Mouse (Mus musculus) CH12.LX (cell line): Measurements from ENCODE around the gene Fbxw8. TPM values are rescaled to one million over a fixed set of nuclear protein-coding genes. Genes with fewer than 3 reads are reported as not detected.

Experiments used
- DNase-seq: peaks from one replicate; pipeline ENCODE4 v3.0.0-alpha.2; 2013; ENCODE audit errors: extremely low read depth
- H3K27ac ChIP-seq: 2 replicates; pipeline ENCODE4 v1.5.1; 2012; ENCODE audit warnings: low read depth, mild to moderate bottlenecking, control low read depth, moderate library complexity; ENCODE audit not compliant: insufficient read depth
- H3K27me3 ChIP-seq: replicated peaks from 2 replicates; pipeline ENCODE3; 2012; ENCODE audit warnings: inconsistent platforms
- H3K36me3 ChIP-seq, 2 experiments: replicated peaks in 1 of 2; 2 replicates each; pipeline versions ENCODE3 to v1.6.1; 2012; ENCODE audit warnings: inconsistent platforms in 1 of 2, low read length in 1 of 2, mild to moderate bottlenecking in 1 of 2, mixed read lengths in 1 of 2, moderate library complexity in 1 of 2; ENCODE audit not compliant: control insufficient read depth in 1 of 2, insufficient read depth in 1 of 2
- H3K4me1 ChIP-seq, 2 experiments: 2 replicates each; pipeline ENCODE4 v1.6.1; 2012; ENCODE audit warnings: inconsistent platforms in 1 of 2, moderate library complexity in 1 of 2; ENCODE audit not compliant: insufficient read depth in 2 of 2, control insufficient read depth in 1 of 2
- H3K4me2 ChIP-seq: 2 replicates; pipeline ENCODE4 v1.6.1; 2012; ENCODE audit warnings: low read depth, mild to moderate bottlenecking, control low read depth; ENCODE audit not compliant: poor library complexity, insufficient read depth, severe bottlenecking
- H3K4me3 ChIP-seq, 3 experiments: fragments of 150-350 bp in 1 of 3; sonication (generic) in 1 of 3; replicated peaks in 1 of 3; 2 replicates each; pipeline versions ENCODE3 to v1.5.1; 2011 to 2012; ENCODE audit warnings: low read depth in 2 of 3, low read length in 2 of 3, mild to moderate bottlenecking in 2 of 3, moderate library complexity in 2 of 3, control low read depth in 1 of 3, improper control_type of control experiment in 1 of 3, inconsistent platforms in 1 of 3, mixed read lengths in 1 of 3; ENCODE audit not compliant: poor library complexity in 1 of 3
- H3K79me2 ChIP-seq: replicated peaks from 2 replicates; pipeline ENCODE4 v1.6.1; 2012; ENCODE audit warnings: mild to moderate bottlenecking, moderate library complexity; ENCODE audit not compliant: control insufficient read depth, poor library complexity, insufficient read depth, severe bottlenecking; ENCODE audit errors: extremely low read depth
- H3K9ac ChIP-seq: 2 replicates; pipeline ENCODE4 v1.6.1; 2012; ENCODE audit warnings: low read depth, mild to moderate bottlenecking, control low read depth, moderate library complexity; ENCODE audit not compliant: insufficient read depth
- H3K9me3 ChIP-seq: replicated peaks from 2 replicates; pipeline ENCODE3; 2012; ENCODE audit warnings: low read length, inconsistent platforms, mixed read lengths
- BHLHE40 ChIP-seq: IDR thresholded peaks from 2 replicates; pipeline ENCODE4 v1.6.1; 2011; ENCODE audit warnings: mild to moderate bottlenecking, low read depth, low read length, improper control_type of control experiment
- CHD2 ChIP-seq: IDR thresholded peaks from 2 replicates; pipeline ENCODE4 v1.6.1; 2011; ENCODE audit warnings: low read length, improper control_type of control experiment
- CTCF ChIP-seq, 2 experiments: IDR thresholded peaks in 1 of 2; conservative IDR thresholded peaks in 1 of 2; 2 replicates each; pipeline ENCODE4 v1.5.1; 2011 to 2012; ENCODE audit warnings: low read depth in 2 of 2, low read length in 2 of 2, improper control_type of control experiment in 1 of 2, inconsistent platforms in 1 of 2, mild to moderate bottlenecking in 1 of 2, moderate library complexity in 1 of 2
- E2F4 ChIP-seq: IDR thresholded peaks from 2 replicates; pipeline ENCODE4 v1.6.1; 2011; ENCODE audit warnings: low read depth, low read length, improper control_type of control experiment; ENCODE audit not compliant: insufficient replicate concordance
- ELF1 ChIP-seq: IDR thresholded peaks from 2 replicates; pipeline ENCODE4 v1.6.1; 2014; ENCODE audit warnings: low read depth, mild to moderate bottlenecking, inconsistent platforms, low read length, improper control_type of control experiment
- EP300 ChIP-seq: IDR thresholded peaks from 2 replicates; pipeline ENCODE4 v1.6.1; 2011; ENCODE audit warnings: low read length, improper control_type of control experiment
- ETS1 ChIP-seq: conservative IDR thresholded peaks from 2 replicates; pipeline ENCODE4 v1.6.1; 2012; ENCODE audit warnings: low read depth, mild to moderate bottlenecking, inconsistent platforms, low read length, improper control_type of control experiment, moderate library complexity
- GABPA ChIP-seq: IDR thresholded peaks from 2 replicates; pipeline ENCODE4 v1.6.1; 2012; ENCODE audit warnings: low read depth, low read length, improper control_type of control experiment, inconsistent platforms; ENCODE audit not compliant: insufficient replicate concordance
- HCFC1 ChIP-seq: IDR thresholded peaks from 2 replicates; pipeline ENCODE4 v1.6.1; 2012; ENCODE audit warnings: low read depth, mild to moderate bottlenecking, inconsistent platforms, low read length, improper control_type of control experiment
- IRF4 ChIP-seq: IDR thresholded peaks from 2 replicates; pipeline ENCODE4 v1.6.1; 2014; ENCODE audit warnings: low read depth, mild to moderate bottlenecking, inconsistent platforms, low read length, improper control_type of control experiment
- JUN ChIP-seq: IDR thresholded peaks from 2 replicates; pipeline ENCODE4 v1.6.1; 2011; ENCODE audit warnings: low read depth, mild to moderate bottlenecking, low read length, improper control_type of control experiment, moderate library complexity; ENCODE audit not compliant: insufficient read depth
- MAFK ChIP-seq: IDR thresholded peaks from 2 replicates; pipeline ENCODE4 v1.6.1; 2011; ENCODE audit warnings: low read length, improper control_type of control experiment; ENCODE audit not compliant: insufficient replicate concordance
- MYC ChIP-seq: IDR thresholded peaks from 2 replicates; pipeline ENCODE4 v1.6.1; 2011; ENCODE audit warnings: low read depth, mild to moderate bottlenecking, improper control_type of control experiment, low read length
- NELFE ChIP-seq: IDR thresholded peaks from 2 replicates; pipeline ENCODE4 v1.6.1; 2011; ENCODE audit warnings: low read depth, low read length, improper control_type of control experiment
- NRF1 ChIP-seq: IDR thresholded peaks from 2 replicates; pipeline ENCODE4 v1.6.1; 2014; ENCODE audit warnings: low read depth, mild to moderate bottlenecking, inconsistent platforms, low read length, improper control_type of control experiment, moderate library complexity
- PAX5 ChIP-seq: IDR thresholded peaks from 2 replicates; pipeline ENCODE4 v1.6.1; 2012; ENCODE audit warnings: low read length, inconsistent platforms, mixed read lengths
- POLR2A ChIP-seq: IDR thresholded peaks from 2 replicates; pipeline ENCODE4 v1.6.1; 2011; ENCODE audit warnings: low read depth, mild to moderate bottlenecking, improper control_type of control experiment, low read length
- SIN3A ChIP-seq: IDR thresholded peaks from 2 replicates; pipeline ENCODE4 v1.6.1; 2012; ENCODE audit warnings: low read length, improper control_type of control experiment, inconsistent platforms
- TBP ChIP-seq: conservative IDR thresholded peaks from 2 replicates; pipeline ENCODE4 v1.6.1; 2011; ENCODE audit warnings: low read depth, low read length, improper control_type of control experiment
- TCF12 ChIP-seq: IDR thresholded peaks from 2 replicates; pipeline ENCODE4 v1.6.1; 2014; ENCODE audit warnings: low read depth, mild to moderate bottlenecking, inconsistent platforms, low read length, improper control_type of control experiment
- USF1 ChIP-seq: IDR thresholded peaks from 2 replicates; pipeline ENCODE4 v1.6.1; 2014; ENCODE audit warnings: low read depth, mild to moderate bottlenecking, inconsistent platforms, low read length, improper control_type of control experiment
- ZC3H11A ChIP-seq: IDR thresholded peaks from 2 replicates; pipeline ENCODE4 v1.6.1; 2012; ENCODE audit warnings: low read depth, mild to moderate bottlenecking, inconsistent platforms, low read length, improper control_type of control experiment
- dilution Hi-C: fragments of 300-500 bp; cut with MboI; formaldehyde crosslinking; loops from 2 replicates; pipeline ENCODE4 v1.14.3; 2020; ENCODE audit warnings: low sequenced_read_pairs; ENCODE audit not compliant: extremely low pct_unique_long_range_greater_than_20kb, extremely low pct_ligation_motif_present
- in situ Hi-C: fragments of 300-500 bp; cut with MboI; formaldehyde crosslinking; loops from 3 replicates; pipeline ENCODE4 v1.14.3; 2019; ENCODE audit warnings: low sequenced_read_pairs, low pct_ligation_motif_present, low pct_unique_long_range_greater_than_20kb, mixed read lengths
- polyA plus RNA-seq: library from polyadenylated mRNA; unstranded; fragments of >175 nt; gene quantifications from 2 replicates; pipeline ENCODE4 v1.2.1, GENCODE M21; 2012; ENCODE audit warnings: low read depth; ENCODE audit not compliant: insufficient read length
- total RNA-seq, 2 experiments: library from RNA; depleted of rRNA; stranded (reverse); fragments of 300-350 nt in 1 of 2; fragments of >200 nt in 1 of 2; gene quantifications; 2 replicates each; pipeline ENCODE4 v1.2.3; 2012 to 2014

The Fbxw8 gene
- total and polyA plus RNA-seq, 3 experiments, result 41.7 to 50.9 (median 47.3) TPM

DNA sequence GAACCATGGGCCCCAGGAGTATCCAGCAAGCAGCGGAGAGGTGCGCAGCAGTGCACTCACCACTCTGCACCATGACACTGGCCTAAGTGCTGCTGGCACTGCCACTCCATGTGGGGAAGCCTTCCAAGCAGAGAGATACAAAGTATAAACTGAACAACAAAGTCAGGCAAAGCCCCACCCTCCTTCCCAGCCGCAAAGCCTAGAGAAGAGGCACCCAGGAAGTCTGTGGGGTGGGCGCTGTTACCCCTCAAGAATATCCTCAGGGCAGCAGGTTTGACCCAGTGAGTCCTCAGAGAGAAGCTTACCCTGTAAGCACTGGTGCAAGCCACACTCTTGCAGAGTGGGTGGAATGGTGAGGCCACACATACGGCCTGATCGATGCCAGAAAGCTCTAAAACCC is 65.2 kb downstream of the Fbxw8 start:
- no peak overlapping the region for H3K9ac ChIP-seq
- no peak overlapping the region for H3K4me3 ChIP-seq
- dilution Hi-C loops (no loop called here), in situ Hi-C loops (no loop called here)
- no peak overlapping the region for H3K27ac ChIP-seq
- no peaks in the 10 kb centered on the region for H3K79me2 ChIP-seq
- H3K27me3 ChIP-seq, result no peaks in the 10 kb centered on the region
- no peak overlapping the region for H3K4me2 ChIP-seq
- peaks cover 4% of the 10 kb centered on the region for H3K9me3 ChIP-seq
- TF ChIP-seq USF1 (no peak), ELF1 (no peak), JUN (no peak), CHD2 (no peak), NRF1 (no peak), MAFK (no peak), ZC3H11A (no peak), EP300 (no peak), MYC (no peak), IRF4 (no peak), TBP (no peak), BHLHE40 (no peak), POLR2A (no peak), PAX5 (no peak), HCFC1 (no peak), ETS1 (no peak), CTCF (conservative IDR thresholded peaks at IDR 0.05 in 1 of 2, IDR thresholded peaks at IDR 0.05 in 1 of 2; ENCODE audit: low read depth in 2 of 2, low read length in 2 of 2) (no peak), SIN3A (no peak), E2F4 (no peak)
- H3K36me3 ChIP-seq, result peaks cover 49 to 80% of the 10 kb centered on the region in 2 experiments
- no peak for DNase-seq
- H3K4me1 ChIP-seq, result peaks cover 33 to 48% of the 10 kb centered on the region in 2 experiments

DNA sequence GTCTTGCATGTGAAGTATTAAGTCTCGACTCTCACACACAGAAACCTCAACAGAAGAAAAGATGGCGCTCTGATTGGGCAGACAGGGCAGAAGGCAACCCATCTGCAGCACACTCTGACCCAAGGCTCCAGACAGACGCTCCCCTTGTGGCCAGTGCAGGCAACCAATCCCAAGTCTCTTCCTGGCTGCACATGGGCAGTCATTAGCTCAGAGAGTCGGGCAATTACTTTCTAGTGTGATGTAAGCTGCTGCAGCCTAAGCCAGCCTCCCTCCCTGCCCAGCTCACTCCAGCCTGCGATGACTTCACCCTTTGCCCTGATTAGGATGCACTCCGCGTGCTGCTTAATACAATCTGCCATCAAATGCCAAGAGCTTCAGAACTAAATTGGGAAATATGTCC is 66.2 kb downstream of the Fbxw8 start:
- DNase-seq, result peak; percentile 62
- H3K27ac ChIP-seq, result peak overlapping the region; percentile 9; the same call in 1 of the 2 replicates
- no peaks in the 10 kb centered on the region for H3K27me3 ChIP-seq
- H3K9ac ChIP-seq, result no peak overlapping the region
- H3K36me3 ChIP-seq, result peaks cover 41 to 78% of the 10 kb centered on the region in 2 experiments
- in situ Hi-C loops, result no loop called here
- no peak overlapping the region for H3K4me3 ChIP-seq
- peaks cover 43 to 58% of the 10 kb centered on the region in 2 experiments for H3K4me1 ChIP-seq
- H3K9me3 ChIP-seq, result peaks cover 4% of the 10 kb centered on the region
- no peaks in the 10 kb centered on the region for H3K79me2 ChIP-seq
- TF ChIP-seq NRF1 (peak; percentile 48; the same call in 1 of the 2 replicates), CTCF (conservative IDR thresholded peaks at IDR 0.05 in 1 of 2, IDR thresholded peaks at IDR 0.05 in 1 of 2; ENCODE audit: low read depth in 2 of 2, low read length in 2 of 2) (peak in 1 of 2 experiments; percentile 41; a peak in 2 of 4 replicates), ELF1 (peak; percentile 37; the same call in 1 of the 2 replicates), PAX5 (no peak), NELFE (no peak), TCF12 (peak; percentile 4; the same call in 1 of the 2 replicates), GABPA (no peak), USF1 (no peak), BHLHE40 (peak; percentile 15; the same call in 1 of the 2 replicates), ZC3H11A (no peak)
- peak overlapping the region; percentile 17; the same call in 1 of the 2 replicates for H3K4me2 ChIP-seq
- dilution Hi-C loops, result no loop called here
